Mouse (Mus musculus) layer of hippocampus, adult 9-10 months (tissue): ENCODE measurements around the gene Atp6v0a4.
A peak's percentile ranks its signal among the peaks of the same experiment; 100 is the strongest.

Experiments
- DNase-seq: peaks from one replicate; pipeline ENCODE4 v3.0.0; 2022; ENCODE audit warnings: low spot score

The Atp6v0a4 gene

DNA sequence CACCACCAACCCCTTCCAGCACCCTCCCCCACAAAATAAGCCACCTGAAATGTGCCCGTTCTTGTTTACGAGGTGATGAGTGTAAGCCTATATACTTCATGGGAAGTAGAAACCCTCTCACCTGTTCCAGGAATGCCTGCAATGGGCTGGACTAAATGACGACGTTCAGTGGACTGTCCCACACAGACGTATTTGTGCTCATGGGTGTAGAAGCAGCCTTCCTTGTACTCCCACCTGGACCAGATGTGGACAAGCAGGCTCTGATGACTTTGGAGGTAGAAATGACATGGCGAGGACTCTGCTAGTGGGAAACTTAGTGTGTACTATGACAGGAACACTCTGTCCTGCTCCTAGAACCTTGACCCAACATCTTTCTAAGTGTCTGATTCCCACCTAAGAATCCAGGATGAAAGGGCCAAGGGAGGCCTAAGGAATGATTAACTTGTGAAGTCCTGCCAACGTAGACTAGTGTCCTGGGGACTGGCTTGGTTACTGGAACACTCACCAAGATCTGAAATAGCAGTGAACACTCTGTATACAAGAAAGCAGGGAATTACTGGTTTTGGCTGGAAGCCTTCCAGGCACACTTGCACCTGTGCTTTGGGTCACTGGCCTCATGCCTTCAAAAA lies at the start of gene Atp6v0a4:
Gene Atp6v0a4 (minus strand): TSS at position 380 of the 629 bp plus-strand sequence.
- DNase-seq, result no peak

DNA sequence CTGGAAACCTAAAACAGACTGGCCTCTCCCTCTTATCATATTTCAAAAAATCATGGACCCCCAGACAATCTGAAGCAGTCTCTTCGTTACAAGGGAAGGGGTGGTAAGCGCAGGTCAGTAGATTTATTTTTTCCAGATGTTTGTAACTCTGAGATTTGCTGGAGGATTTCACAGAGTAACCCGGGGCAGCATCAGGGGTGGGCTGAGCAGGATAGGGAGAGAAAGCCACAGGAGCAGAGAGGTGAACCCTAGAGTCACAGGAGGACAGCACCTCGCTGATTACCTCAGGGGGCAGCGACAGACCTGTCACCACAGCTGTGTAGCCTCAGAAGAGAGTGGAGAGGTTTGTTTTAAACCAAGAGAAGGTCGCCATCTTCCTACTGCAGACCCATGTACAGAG lies 41.0 kb upstream of the Atp6v0a4 start:
- no peak for DNase-seq

DNA sequence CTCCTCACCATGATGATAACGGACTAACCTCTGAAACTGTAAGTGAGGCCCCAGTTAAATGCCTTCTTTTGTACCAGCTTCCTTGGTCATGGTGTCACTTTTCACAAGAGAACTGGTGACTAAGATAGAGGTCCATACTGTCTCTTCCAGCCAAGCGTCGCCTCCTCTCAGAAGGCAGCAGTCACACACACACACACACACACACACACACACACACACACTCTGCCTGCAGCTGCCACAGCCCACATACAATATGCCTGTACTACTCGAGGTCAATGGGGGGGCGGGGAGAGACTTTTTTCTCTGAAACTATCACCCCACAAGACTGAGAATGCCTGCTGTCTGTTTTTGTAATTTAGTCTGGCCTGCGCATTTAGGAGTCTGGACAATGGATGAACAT lies 40.3 kb upstream of the Atp6v0a4 start:
- DNase-seq, result no peak

DNA sequence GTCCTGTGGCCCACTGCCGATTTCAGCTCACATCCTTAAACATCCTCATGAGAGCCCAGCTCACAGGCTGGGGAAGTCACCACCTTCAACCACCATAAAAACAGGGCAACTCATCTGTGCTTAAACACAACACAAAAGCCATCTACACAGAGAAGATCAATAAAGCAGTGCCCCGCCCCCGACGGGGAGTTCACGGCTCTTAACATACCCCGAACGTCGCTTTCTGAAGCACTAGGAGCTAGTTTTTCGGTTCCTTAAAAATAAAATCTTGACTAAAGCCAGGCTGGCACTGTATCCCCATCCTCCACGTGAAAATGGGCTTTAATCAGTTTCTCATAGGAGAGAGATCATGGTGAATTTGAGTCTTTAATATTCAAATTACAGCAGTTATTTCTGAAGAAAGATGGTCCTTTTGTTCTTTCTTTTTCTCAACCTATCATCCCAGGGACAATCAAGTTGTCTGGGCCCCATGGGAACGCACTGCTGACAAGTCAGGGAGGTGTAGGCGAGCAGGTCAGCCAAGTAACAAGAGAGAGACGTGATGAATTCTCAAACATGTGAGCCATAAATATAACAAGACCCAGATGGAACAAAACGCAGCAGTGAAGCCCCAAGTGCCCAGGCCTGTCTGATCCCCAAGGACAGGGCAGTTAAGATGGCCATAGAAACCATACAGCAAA lies 38.6 kb upstream of the Atp6v0a4 start:
- DNase-seq, result no peak

DNA sequence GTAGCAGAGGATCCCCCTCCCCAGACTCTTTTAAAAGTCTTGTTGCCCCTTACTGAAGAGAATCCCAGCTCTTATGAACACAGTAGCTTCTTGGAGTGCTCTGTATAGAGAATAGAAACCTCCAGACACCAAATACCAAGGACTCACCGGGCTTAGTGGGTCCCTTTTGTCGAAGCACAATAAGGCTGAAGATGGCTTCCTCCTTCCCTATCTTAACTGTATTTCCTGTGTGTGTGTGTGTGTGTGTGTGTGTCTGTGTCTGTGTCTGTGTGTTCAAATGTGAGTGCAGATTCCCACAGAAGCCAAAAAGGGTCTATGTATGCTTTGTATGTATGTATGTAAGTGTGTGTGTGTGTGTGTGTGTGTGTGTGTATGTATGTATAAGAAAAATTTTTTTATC lies 36.2 kb upstream of the Atp6v0a4 start:
- no peak for DNase-seq

DNA sequence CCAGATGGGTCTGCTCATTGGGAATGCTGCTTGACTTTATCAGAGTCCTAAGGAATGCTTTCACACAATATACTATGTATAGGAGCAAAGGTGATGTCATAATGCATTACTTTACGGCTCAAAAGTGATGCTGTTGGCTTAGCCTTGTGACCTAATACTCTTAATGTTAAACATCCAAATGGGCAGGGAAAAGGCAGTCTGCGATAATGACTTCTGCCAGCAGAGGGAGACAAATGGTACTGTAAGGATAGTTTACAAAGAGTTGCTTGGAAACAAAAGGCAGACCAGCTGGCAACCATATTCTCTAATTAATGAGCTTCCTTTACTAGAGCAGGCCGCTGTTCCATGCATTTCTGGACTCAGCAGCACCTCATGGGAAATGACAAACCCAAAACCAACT lies 35.7 kb upstream of the Atp6v0a4 start:
- peak; percentile 99 for DNase-seq

DNA sequence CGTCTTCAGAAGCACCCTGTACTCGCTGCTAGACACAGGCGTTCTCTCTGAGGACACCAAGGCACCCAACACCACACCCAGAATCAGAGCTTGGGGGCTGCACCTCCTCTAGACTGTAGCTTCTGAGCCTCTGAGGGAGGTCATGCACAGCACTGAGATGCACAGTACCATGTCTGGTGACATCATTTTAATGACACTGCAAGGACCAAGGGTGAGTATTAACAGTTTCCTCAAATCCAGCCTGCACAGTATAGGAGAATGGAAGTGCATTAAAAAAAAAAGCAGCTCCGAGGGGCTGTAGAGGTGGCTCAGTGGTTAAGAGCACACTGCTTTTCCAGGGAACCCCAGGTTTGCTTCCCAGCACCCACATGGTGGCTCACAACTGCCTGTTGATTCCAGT lies 35.2 kb upstream of the Atp6v0a4 start:
- DNase-seq, result no peak

DNA sequence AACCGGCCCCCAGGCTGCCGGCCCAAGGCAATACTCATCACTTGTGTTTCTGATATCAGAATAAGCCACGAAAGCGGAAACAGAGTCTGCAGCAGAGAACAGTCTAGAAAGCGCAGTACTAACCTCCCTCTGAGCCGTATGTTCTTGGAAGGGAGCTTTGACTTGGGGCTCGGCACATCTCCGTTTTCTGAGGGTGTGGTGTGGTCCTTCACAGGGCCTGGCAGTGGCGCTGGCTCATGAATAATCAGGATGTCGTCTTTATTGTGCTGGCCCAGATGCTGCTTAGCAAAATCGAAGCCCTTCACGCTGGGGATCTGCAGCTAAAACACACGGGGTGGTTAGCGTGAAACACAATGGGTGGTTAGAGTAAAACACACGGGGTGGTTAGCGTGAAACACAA lies 33.5 kb upstream of the Atp6v0a4 start:
- no peak for DNase-seq

DNA sequence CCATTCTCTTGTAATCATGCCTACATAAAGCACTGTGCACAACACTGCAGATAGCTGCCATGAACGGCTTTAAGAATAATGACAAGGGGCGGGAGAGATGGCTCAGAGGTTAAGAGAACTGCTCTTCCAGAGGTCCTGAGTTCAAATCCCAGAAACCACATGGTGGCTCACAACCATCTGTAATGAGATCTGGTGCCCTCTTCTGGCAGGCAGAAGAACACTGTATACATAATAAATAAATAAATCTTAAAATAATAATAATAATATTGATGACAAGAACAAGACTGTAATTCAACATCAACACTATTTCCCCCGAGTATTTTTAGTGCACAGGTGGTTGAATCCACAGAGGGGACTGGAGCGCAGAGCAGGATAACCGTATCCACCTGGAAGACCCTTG lies 31.8 kb upstream of the Atp6v0a4 start:
- DNase-seq, result no peak

DNA sequence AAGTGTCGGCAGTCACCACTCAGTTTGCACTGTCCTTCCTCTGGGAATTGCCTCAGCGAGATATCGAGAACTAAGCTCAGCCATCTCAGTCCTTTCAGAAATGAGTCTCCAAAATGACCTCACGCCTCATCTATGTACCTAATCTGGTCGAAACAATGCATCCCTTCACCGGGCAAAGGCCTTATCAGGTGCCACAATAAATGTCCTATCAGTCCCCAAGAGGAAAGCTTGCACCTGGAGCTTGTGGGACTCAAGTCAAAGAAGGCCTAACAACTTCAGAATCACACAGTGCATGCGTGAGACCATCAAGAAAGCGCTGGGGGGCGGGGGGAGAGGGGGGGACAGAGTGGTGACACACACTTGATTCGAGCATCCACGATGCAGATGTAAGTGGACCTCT lies 27.9 kb upstream of the Atp6v0a4 start:
- no peak for DNase-seq

DNA sequence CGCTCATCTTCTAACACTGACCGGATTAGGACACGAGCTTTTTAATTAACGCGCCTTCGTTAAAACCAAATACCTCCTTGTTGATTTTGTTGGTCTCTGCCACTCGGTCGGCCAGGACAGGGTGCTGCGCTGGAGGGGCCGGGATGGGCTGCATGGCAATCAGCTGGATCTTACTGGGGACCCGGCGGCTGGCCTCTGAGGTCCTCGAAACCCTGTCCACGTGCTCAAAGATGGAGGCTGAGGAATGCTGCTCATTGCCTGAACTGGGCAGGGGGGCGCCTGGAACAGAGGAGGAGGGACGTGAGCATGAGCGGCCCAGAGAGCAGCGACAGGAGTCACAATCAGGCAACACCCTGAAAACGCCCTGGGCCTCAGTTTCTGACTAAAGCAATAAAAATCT lies 25.1 kb upstream of the Atp6v0a4 start:
- DNase-seq, result no peak

DNA sequence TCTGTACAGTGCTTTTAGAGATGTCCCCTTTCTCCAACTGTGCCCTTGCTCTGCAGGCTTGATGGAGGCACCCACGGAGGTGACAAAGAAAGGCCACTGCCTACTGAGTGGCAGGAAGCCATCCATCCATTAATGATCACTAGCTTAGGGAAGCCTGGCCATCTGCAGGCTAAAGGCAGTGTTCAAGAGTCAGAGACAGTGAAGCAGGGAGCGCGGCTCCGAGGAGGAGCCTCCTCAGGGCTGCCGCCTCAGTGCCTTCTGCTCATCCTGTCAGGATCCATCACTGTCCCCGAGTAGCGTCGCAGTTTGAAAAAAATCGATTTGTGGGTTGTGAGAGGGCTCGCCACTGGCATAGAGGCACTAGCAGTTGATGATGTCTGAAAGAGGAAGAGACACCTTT lies 24.2 kb upstream of the Atp6v0a4 start:
- DNase-seq, result no peak

DNA sequence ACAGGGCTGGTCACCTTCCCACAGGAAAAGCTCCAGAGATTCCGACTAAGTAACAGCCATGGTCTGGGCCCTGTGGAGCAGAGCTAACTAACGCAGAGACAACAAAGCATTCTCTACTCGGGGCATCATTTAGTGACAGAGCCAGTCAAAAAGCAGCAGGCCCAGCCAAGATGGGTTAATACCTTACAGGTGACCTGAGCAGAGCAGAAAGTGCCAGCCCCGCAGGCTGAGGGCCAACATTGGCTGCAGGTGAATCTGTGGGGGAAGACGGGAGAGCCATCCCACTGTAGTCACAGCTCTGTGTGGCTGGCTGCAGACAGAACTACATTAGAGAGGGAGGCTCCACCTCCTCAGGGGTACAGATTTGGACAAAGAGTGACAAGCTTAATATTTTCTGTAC lies 22.9 kb upstream of the Atp6v0a4 start:
- no peak for DNase-seq

DNA sequence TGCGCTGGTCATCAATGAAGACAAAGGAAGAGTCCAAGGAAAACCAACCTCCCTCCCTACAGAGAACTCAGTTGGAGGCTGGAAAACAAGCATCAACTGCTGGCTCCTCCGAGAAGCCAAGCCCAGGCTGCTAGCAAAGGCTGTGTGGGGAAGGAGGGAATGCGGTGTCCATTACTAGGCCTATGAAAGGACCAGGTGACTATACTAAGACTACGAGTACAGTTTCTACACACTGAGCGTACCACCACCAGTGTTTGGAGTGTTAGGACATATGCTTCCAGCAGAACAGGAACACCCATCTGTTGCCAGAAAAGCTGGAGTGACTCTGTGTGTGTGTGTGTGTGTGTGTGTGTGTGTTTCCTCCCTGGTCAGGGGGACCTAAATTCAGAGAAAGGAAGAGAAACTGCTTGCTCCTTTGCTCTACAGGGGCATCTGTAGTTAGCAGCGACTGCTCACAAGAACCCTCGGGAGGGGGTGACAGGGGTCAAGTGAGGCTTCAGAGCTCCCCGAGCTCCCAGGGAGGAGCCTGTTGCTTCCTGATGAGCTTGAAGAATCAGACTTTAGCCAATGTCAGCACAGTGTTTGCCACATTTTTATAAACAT lies 21.2 kb upstream of the Atp6v0a4 start:
- peak; percentile 63 for DNase-seq

DNA sequence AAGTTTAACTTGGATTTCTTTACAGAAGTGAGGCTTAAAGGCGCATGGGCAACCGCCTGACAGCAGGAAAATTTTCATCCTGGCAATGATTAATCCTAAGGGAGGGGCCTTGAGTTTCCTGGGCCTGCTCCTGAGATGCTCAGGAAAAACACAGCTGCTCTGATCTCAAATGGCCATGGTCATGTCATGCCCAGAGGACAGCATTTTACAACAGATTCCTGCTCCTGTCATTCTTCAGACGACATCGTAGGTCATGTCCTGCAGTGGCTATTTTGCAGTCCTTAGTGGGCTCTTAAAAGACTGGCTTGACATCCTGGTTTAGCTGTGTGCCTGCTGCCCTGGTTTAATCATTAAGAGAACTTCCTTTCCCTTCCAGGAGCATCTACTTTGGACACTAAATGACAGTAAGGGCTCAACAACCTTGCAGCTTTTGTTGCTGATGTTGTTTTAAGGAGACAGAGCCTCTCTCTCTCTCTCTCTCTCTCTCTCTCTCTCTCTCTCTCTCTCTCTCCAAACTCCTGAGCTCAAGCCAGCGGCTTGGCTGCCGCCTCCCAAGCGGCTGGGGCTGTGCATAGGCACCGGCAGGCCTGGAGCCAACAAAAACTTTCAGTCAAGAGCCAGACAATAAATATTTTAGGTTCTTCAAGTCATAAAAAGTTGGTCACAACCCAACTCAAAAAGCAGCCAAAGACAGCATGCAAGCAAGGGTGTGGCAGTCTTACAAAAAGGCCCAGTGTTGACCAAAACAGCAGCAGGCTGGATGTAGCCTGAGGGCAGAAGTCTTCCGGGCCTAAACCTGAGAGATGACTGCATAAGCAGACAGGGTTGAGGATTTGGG lies 20.0 kb upstream of the Atp6v0a4 start:
- no peak for DNase-seq

DNA sequence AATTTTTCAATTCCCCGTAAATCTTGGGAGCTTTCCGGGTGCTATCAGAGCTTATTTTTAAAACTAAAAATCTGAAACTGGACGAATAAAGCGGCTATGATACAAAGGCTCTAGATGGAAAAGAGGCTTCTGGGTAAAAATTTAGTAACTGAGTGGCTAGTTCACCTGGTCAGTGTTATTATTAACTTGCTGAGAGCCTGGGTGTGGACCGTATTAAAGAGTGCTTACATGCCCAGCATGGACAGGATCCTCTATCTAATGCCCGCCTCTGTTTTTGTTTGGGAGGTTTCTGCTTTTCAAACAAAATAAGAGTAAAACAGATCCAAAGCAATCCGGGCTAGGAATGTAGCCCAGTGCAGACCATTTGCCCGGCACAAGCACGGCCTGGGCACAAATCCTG lies 16.0 kb upstream of the Atp6v0a4 start:
- DNase-seq, result no peak

DNA sequence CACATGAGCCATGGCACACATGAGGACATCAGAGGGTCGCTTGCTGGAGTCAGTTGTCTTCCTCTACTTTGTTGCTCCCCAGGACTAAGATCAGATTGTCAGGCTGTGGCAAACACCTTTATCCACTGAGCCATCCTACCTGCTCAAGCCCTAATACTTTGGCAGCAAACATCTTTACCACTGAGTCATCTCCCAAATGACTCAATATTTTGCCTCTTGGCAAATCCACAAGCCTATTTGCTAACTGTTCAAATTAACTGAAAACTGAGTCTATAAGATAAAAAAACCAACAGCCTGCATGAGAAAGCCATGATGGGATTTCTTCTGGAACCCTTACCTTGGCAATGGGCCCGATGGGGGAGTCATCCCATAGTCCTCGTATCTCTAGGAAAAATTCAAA lies 14.7 kb upstream of the Atp6v0a4 start:
- DNase-seq, result no peak

DNA sequence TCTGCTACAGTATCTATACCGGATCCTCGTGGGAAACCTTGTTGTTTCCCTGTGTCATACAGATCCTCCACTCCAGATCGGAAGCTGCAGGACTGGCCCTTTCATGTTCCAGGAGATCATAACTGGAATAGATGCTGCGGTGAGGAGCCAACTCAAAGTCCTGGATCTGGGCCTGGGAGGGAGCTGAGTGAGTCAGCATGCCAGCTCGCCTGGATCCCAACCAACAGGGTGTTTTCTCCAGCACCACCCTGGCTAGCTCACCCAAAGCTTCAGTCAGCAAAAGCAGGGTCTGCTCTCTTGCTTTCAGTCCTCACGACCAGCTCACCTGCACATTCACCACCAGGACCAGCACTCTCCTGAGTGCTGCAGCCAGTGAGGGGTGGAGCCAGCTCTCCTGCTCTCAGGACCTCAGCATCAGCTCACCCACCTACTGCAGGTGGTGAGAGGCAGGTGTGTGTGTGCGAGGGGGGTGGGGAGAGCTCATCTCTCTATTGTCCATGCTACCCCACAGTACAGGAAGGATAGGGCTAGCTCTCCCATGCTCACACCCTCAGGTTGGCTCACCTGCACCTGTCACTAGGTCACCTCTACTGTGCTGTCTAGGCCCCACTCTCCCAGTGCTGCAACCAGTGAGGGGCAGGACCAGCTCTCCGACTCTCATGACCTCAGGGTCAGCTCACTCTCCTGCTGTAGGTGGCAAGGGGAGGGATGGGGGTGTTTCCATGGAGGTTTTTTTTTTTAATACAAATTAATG lies 10.6 kb upstream of the Atp6v0a4 start:
- DNase-seq, result peak; percentile 44

DNA sequence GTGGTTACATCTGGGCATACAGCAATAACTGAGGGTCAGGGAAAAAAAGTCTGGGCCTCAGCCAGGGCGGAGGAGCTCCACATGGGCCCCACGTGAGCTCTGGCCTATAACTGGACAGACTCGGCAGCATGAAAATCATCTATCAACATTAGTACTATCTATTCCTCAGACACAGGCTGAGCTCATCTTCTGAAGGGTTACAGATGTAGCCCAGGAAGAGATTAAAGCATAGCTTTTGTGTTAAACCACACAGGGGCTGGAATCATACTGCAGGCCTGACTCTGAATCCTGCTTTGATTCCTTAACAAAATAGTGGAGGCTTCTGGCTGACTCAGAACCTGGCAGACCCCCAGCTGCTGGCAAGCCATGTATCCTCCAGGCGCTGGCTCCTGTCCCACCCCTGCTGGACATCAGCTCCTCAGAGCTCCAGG lies 7.4 kb upstream of the Atp6v0a4 start:
- no peak for DNase-seq

DNA sequence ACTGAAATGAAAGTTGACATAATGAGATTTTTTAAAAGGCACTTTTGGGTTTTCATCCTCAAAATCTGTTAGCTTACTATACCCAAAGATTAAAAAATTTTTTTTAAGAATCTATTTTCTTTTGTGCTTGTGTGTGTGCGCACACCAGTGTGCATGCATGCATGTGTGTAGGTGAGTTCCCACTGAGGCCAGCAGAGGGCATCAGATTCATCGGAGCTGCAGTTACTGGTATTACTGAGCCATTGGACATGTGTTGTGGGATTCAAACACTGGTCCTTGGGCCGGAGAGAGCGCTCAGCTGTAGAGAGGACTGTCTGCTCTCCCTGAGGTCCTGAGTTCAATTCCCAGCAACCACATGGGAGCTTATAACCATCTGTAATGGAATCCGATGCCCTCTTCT lies 5.5 kb upstream of the Atp6v0a4 start:
- no peak for DNase-seq

DNA sequence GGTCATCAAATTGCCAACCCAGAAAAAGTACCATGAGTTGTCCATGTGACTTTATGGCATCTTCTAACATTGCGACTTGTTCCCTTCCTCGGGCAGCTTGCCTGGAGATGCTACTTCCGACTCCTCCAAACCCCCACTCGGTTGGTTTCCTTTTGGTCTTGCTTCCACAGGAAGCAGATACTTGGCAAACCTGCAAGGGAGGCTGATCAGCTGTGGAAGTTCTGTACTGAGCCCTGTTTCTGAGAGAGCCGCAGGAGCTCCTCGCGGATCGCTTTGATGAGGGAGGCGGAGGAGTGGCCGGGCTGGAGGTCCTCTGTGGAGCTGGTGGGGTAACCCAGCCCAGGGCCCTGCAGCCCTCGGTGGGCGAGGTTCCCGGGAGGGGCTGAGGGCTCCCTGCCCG lies 3.7 kb upstream of the Atp6v0a4 start:
- DNase-seq, result no peak

DNA sequence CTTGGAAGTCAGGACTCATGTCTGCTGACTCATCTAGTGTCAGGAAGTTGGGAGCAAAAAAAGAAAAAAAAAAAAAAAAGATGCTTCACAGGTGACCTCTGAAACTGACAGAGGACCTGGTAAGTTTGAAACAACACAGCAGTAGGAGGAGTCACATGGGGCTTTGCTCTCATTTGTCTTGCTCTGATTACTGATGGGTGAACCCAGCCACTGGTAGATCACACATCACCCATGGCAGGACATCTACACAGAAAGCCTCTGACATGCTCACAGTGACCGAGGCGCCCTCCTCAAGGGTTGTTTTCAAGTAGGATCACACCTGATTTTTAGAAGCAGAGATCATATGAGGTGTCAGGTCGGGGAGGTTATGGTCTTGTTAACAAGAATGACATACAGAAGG lies 1.1 kb upstream of the Atp6v0a4 start:
- no peak for DNase-seq
